ENCODE assay signal across 9 mouse cellular contexts in genomic region chr4:119738641-119739040, GRCm38 (mm10). TPM values are rescaled to one million over a fixed set of nuclear protein-coding genes. Genes with fewer than 3 reads are reported as not detected.
DNase-seq lines count a peak whose midpoint lies in the region; ATAC-seq lines count a peak whose summit lies in the region.
"Had no signal": no experiment of that assay in that cellular context is flagged by ENCODE, and none has a peak within 500 bp of the region (broad histone marks: within the 10 kb centered on the region; RNA-seq: fewer than 3 reads in every experiment).

No protein-coding gene starts in this region.

- ATAC-seq in CD4-positive, CD25-positive, alpha-beta regulatory T cell, adult 4 months, result peak; percentile 92
- ATAC-seq: midbrain, embryonic 15.5 days had no signal

- peak; percentile 95 for DNase-seq in heart, adult 11 months
- DNase-seq in heart, postnatal 4 days, result no peak
- peak; percentile 38 for DNase-seq in kidney, postnatal 10 days
- DNase-seq in natural killer cell, adult 2 months (ENCODE audit: low spot score in 2 of 2), result peak; percentile 13 to 30
- no peak for DNase-seq in retina, embryonic 14.5 days (ENCODE audit: low spot score)
- DNase-seq in left cerebral cortex, adult 18-20 months (ENCODE audit: low spot score in 2 of 2), result no peak
- no peak for DNase-seq in gastrocnemius, adult 8-10 months (ENCODE audit: low spot score in 2 of 2)

RNA-seq across cellular contexts. Expression of gene Hivep3, which starts 5.1 kb away (rescaled TPM):
- total RNA-seq in heart, postnatal 4 days (2021), result 1 to 10 TPM; 6.2 to 7.1 TPM
- polyA plus RNA-seq in CD4-positive, CD25-positive, alpha-beta regulatory T cell, adult 4 months (2017; shearing (Covaris generic)), result 10 to 100 TPM; 19.6 to 23.1 TPM
- total RNA-seq in left cerebral cortex, adult 18-20 months (2021), result 10 to 100 TPM; 56.0 to 56.9 TPM
- 1 to 10 TPM; 2.9 to 4.5 (median 3.9) TPM for total RNA-seq in gastrocnemius, adult 8-10 months (2022)

Comparison
In these comparisons a context has a peak if more than half of its experiments do, and no peak if none do; other contexts are left out.
1. DNase-seq: peak in heart, adult 11 months (single experiment), kidney, postnatal 10 days (single experiment) and natural killer cell, adult 2 months (2 of 2); none in heart, postnatal 4 days (single experiment), retina, embryonic 14.5 days (single experiment), left cerebral cortex, adult 18-20 months (0 of 2) and gastrocnemius, adult 8-10 months (0 of 2).
2. RNA of gene Hivep3, which starts 5.1 kb away (total RNA-seq): 56.0 to 56.9 TPM in left cerebral cortex, adult 18-20 months; 6.2 to 7.1 TPM in heart, postnatal 4 days and 2.9 to 4.5 TPM in gastrocnemius, adult 8-10 months; every median in the first group is over 4 times any median in the second.